Mouse (Mus musculus) myocyte (in vitro differentiated cells): ENCODE data around the gene Ripply3. TPM values are rescaled to one million over a fixed set of nuclear protein-coding genes. Genes with fewer than 3 reads are reported as not detected.

Experiments
- H3K27me3 ChIP-seq: one replicate; pipeline ENCODE4 v1.6.1; 2011; ENCODE audit not compliant: control insufficient read depth, insufficient read depth, insufficient read length
- H3K36me3 ChIP-seq: one replicate; pipeline ENCODE4 v1.6.1; 2011; ENCODE audit not compliant: control insufficient read depth, insufficient read depth
- H3K4me2 ChIP-seq: one replicate; pipeline ENCODE4 v1.6.1; 2011; ENCODE audit warnings: low read depth, control low read depth
- H3K4me3 ChIP-seq: one replicate; pipeline ENCODE4 v1.5.1; 2011; ENCODE audit warnings: mild to moderate bottlenecking, control low read depth, moderate library complexity
- H3K79me2 ChIP-seq: one replicate; pipeline ENCODE4 v1.6.1; 2011; ENCODE audit not compliant: control insufficient read depth, insufficient read depth
- H3ac ChIP-seq: one replicate; pipeline ENCODE4 v1.6.1; 2011; ENCODE audit not compliant: control insufficient read depth, insufficient read length
- CEBPB ChIP-seq: IDR thresholded peaks from 2 replicates; pipeline ENCODE4 v1.6.1; 2011; ENCODE audit warnings: mild to moderate bottlenecking, moderate library complexity; ENCODE audit not compliant: poor library complexity, insufficient read depth, severe bottlenecking
- E2F4 ChIP-seq: IDR thresholded peaks from one replicate; pipeline ENCODE4 v1.6.1; 2011; ENCODE audit warnings: mild to moderate bottlenecking, control low read depth, moderate library complexity; ENCODE audit not compliant: insufficient read depth
- MAX ChIP-seq: IDR thresholded peaks from one replicate; pipeline ENCODE4 v1.6.1; 2011; ENCODE audit warnings: low read depth, mild to moderate bottlenecking, control low read depth
- MYOD1 ChIP-seq, 3 experiments: IDR thresholded peaks; one replicate each; pipeline ENCODE4 v1.6.1; 2011; ENCODE audit warnings: control low read depth in 2 of 3, low read depth in 2 of 3, mild to moderate bottlenecking in 2 of 3, moderate library complexity in 1 of 3; ENCODE audit not compliant: insufficient read length in 2 of 3, control insufficient read depth in 1 of 3
- MYOG ChIP-seq, 3 experiments: IDR thresholded peaks; one replicate each; pipeline ENCODE4 v1.6.1; 2011; ENCODE audit warnings: control low read depth in 2 of 3, low read depth in 2 of 3, mild to moderate bottlenecking in 2 of 3; ENCODE audit not compliant: insufficient read length in 2 of 3, control insufficient read depth in 1 of 3, insufficient read depth in 1 of 3
- POLR2A ChIP-seq: IDR thresholded peaks from one replicate; pipeline ENCODE4 v1.6.1; 2011; ENCODE audit warnings: low read depth, mild to moderate bottlenecking, control low read depth, moderate library complexity; ENCODE audit not compliant: insufficient read length
- POLR2AphosphoS2 ChIP-seq: IDR thresholded peaks from one replicate; pipeline ENCODE4 v1.6.1; 2011; ENCODE audit warnings: low read depth, control low read depth; ENCODE audit not compliant: insufficient read length
- REST ChIP-seq: IDR thresholded peaks from one replicate; pipeline ENCODE4 v1.6.1; 2011; ENCODE audit warnings: mild to moderate bottlenecking, control low read depth, moderate library complexity; ENCODE audit not compliant: insufficient read depth, insufficient read length
- SRF ChIP-seq: IDR thresholded peaks from one replicate; pipeline ENCODE4 v1.6.1; 2011; ENCODE audit warnings: low read depth; ENCODE audit not compliant: control insufficient read depth, insufficient read length
- TCF12 ChIP-seq: IDR thresholded peaks from one replicate; pipeline ENCODE4 v1.6.1; 2011; ENCODE audit warnings: mild to moderate bottlenecking, control low read depth; ENCODE audit not compliant: poor library complexity, insufficient read depth, severe bottlenecking
- TCF3 ChIP-seq: IDR thresholded peaks from one replicate; pipeline ENCODE4 v1.6.1; 2011; ENCODE audit warnings: low read depth, control low read depth; ENCODE audit not compliant: insufficient read length
- USF1 ChIP-seq: IDR thresholded peaks from one replicate; pipeline ENCODE4 v1.6.1; 2011; ENCODE audit warnings: low read depth, mild to moderate bottlenecking, control low read depth, moderate library complexity
- polyA plus RNA-seq: library from polyadenylated mRNA; unstranded; fragments of >200 nt; fragmentation: generic; extraction: Trizol; gene quantifications from one replicate; pipeline ENCODE4 v1.2.1, GENCODE M21; 2012; ENCODE audit warnings: missing spikeins

Gene Ripply3
- polyA plus RNA-seq, 1 experiment: 0.08 TPM

DNA sequence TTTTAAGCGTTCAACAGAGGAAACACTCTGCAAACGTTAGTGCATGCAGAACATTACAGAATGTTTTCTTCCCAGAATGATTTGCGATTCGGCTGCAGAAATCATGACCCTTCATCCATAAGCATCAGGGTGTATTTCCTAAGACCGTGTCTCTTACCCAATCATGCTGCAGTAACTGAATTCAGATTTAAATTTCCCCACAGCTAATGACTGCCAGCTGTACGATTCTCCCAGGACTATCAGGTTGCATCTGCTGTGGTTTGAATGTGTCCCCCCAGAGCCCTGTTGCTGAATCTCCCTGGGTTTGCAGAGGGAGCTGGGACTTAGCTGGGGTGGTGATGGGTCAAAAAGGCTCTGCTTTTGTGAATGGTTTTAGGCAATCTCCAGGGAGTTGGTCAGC lies 20.3 kb upstream of the Ripply3 start:
- H3ac ChIP-seq: no peak overlapping the region
- H3K4me3 ChIP-seq: no peak overlapping the region
- H3K27me3 ChIP-seq: no peaks in the 10 kb centered on the region
- peak overlapping the region; percentile 55 for H3K4me2 ChIP-seq
- no peaks in the 10 kb centered on the region for H3K36me3 ChIP-seq
- TF ChIP-seq REST: no peak
- TF ChIP-seq MYOG (IDR thresholded peaks at IDR 0.05; ENCODE audit: control insufficient read depth in 1 of 3, insufficient read depth in 1 of 3, insufficient read length in 2 of 3, low read depth in 2 of 3): no peak
- no peak for TF ChIP-seq TCF12
- TF ChIP-seq SRF: no peak
- TF ChIP-seq TCF3: no peak
- TF ChIP-seq MAX: no peak
- no peak for TF ChIP-seq CEBPB
- TF ChIP-seq E2F4: no peak
- TF ChIP-seq USF1: no peak
- no peak for TF ChIP-seq MYOD1 (IDR thresholded peaks at IDR 0.05; ENCODE audit: control insufficient read depth in 1 of 3, insufficient read length in 2 of 3, low read depth in 2 of 3)
- no peak for TF ChIP-seq POLR2AphosphoS2
- no peak for TF ChIP-seq POLR2A
- H3K79me2 ChIP-seq: no peaks in the 10 kb centered on the region

DNA sequence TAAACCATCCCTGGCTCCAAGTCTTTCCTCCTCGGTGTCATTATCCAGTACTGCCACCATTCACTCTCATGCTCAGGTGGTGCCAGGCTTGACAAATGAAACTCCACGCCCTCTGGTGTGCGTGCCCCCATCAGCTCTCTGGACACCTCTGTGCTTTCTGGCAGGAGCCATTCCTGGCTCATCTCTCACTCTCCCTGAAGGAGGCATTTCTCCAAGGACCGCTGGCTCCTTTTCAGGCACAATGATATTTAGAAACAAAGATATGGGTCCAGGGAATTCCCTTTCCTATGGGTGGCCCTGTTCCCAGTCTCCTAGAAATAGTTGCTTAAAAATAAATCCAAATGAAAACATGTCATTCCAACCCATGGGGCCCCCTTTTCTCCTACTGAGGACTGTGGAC lies 19.2 kb upstream of the Ripply3 start:
- no peaks in the 10 kb centered on the region for H3K36me3 ChIP-seq

DNA sequence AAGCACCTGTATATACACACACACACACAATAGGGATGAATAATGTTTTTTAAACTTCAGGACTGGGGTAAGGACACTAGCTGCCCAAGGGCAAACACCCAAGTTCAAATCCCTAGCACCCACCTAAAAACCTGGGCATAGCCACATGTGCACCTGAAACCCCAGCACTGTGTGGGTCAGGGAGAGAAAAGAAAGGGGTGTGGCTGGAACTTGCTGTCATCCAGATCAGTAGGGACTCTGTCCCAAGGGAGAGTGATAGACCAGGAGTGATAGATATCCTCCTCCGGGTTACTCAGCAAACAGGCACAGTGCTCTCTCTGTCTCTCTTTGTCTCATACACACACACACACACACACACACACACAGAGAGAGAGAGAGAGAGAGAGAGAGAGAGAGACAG lies 16.8 kb upstream of the Ripply3 start:
- Histone ChIP-seq H3K27me3 (no peaks in the 10 kb centered on the region), H3K4me3 (peak overlapping the region; percentile 30), H3K36me3 (no peaks in the 10 kb centered on the region), H3K79me2 (no peaks in the 10 kb centered on the region), H3ac (no peak overlapping the region), H3K4me2 (peak overlapping the region; percentile 68)
- TF ChIP-seq E2F4 (no peak), CEBPB (no peak), MYOG (IDR thresholded peaks at IDR 0.05; ENCODE audit: control insufficient read depth in 1 of 3, insufficient read depth in 1 of 3, insufficient read length in 2 of 3, low read depth in 2 of 3) (no peak), REST (no peak), POLR2AphosphoS2 (no peak), TCF3 (no peak), SRF (no peak), TCF12 (no peak), MYOD1 (IDR thresholded peaks at IDR 0.05; ENCODE audit: control insufficient read depth in 1 of 3, insufficient read length in 2 of 3, low read depth in 2 of 3) (no peak), USF1 (no peak), MAX (no peak), POLR2A (no peak)

More for the DNA sequence above, 19.2 kb upstream of the Ripply3 start:
- TF ChIP-seq REST (no peak), MYOG (IDR thresholded peaks at IDR 0.05; ENCODE audit: control insufficient read depth in 1 of 3, insufficient read depth in 1 of 3, insufficient read length in 2 of 3, low read depth in 2 of 3) (no peak), USF1 (no peak), POLR2A (no peak), TCF12 (no peak), TCF3 (no peak), E2F4 (no peak)
- H3K79me2 ChIP-seq: no peaks in the 10 kb centered on the region
- no peak overlapping the region for H3K4me2 ChIP-seq
- no peak overlapping the region for H3K4me3 ChIP-seq
- no peaks in the 10 kb centered on the region for H3K27me3 ChIP-seq
- H3ac ChIP-seq: no peak overlapping the region

DNA sequence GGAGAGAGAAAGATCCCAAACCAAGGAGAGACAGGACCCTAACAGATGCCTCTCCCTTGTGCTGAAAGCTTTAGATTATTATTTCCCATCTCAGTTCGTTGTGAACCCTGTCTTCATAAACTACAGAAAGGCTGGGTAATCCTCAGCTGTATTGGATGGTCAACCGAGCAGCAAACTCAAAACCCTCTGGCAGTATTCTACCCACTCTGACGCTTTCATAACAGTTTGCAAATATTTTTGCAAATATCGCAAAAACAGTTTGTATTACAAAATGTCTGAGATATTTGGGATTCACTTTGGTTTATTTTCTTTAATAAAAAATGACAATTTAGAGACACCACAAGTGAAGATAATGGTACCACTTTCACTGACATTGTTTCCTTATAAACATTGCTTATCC lies 16.3 kb upstream of the Ripply3 start:
- peak overlapping the region; percentile 30 for H3K4me3 ChIP-seq
- peak overlapping the region; percentile 68 for H3K4me2 ChIP-seq
- H3ac ChIP-seq: no peak overlapping the region
- no peak for TF ChIP-seq MAX
- no peak for TF ChIP-seq E2F4
- TF ChIP-seq CEBPB: no peak
- no peak for TF ChIP-seq POLR2AphosphoS2
- no peak for TF ChIP-seq MYOD1 (IDR thresholded peaks at IDR 0.05; ENCODE audit: control insufficient read depth in 1 of 3, insufficient read length in 2 of 3, low read depth in 2 of 3)
- no peak for TF ChIP-seq MYOG (IDR thresholded peaks at IDR 0.05; ENCODE audit: control insufficient read depth in 1 of 3, insufficient read depth in 1 of 3, insufficient read length in 2 of 3, low read depth in 2 of 3)
- no peak for TF ChIP-seq USF1
- TF ChIP-seq SRF: no peak
- no peak for TF ChIP-seq TCF3
- no peaks in the 10 kb centered on the region for H3K27me3 ChIP-seq
- H3K79me2 ChIP-seq: no peaks in the 10 kb centered on the region
- H3K36me3 ChIP-seq: no peaks in the 10 kb centered on the region

DNA sequence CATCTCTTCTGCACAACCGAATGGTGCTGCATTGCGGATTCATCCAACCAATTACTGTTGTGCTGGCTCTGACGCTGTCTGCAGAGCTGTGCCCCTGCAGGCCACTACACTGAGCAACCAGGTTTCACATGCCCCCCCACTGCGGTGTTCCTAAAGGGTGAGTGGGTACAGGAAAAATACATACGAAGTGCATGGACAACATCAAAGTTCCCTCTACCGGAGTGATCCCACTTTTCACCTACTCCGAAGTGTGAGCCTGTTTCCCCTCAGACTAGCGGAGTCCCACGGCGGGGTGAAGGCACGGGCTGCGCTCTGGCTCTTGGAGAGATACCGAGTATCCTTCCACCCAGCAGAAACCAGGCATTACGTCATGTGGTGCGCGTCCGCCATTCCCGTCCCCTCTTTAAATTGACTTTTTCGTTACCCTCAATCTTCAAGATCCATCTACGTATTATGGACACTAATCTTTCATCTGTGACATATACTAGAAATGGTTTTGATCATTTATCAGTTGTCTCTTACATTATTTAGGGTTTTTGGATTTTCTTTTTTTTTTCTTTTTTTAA lies 15.5 kb upstream of the Ripply3 start:
- H3K36me3 ChIP-seq: no peaks in the 10 kb centered on the region
- H3K4me3 ChIP-seq: peak overlapping the region; percentile 30
- no peaks in the 10 kb centered on the region for H3K27me3 ChIP-seq
- peak overlapping the region; percentile 81 for H3ac ChIP-seq
- H3K4me2 ChIP-seq: peak overlapping the region; percentile 68
- H3K79me2 ChIP-seq: no peaks in the 10 kb centered on the region
- no peak for TF ChIP-seq SRF
- peak; percentile 66 for TF ChIP-seq POLR2A
- TF ChIP-seq POLR2AphosphoS2: peak; percentile 89
